Mouse (Mus musculus): ENCODE results near the gene Paics.

The Paics gene

GRCm38 (mm10) chr5:76951106-76952027, at the start of gene Paics, which contains the start of gene Ppat:
Paics (plus strand) TSS chr5:76951307.
Ppat (minus strand) TSS chr5:76951578.
- in situ Hi-C loops (cut with MboI; ENCODE audit: unreplicated experiment in 2 of 2), result loop anchor here (5.0 to 25.0 kb wide), 2 partner anchors 49 to 364 kb away; partner anchors contain the start of gene Cep135 (in 1 of the 2)

- in situ Hi-C loops (cut with MboI; ENCODE audit: unreplicated experiment in 2 of 2), result loop anchor here in 1 of 2 experiments (5.0 to 25.0 kb wide), 2 partner anchors 50 to 715 kb away; partner anchors contain the start of genes Paics, Ppat and Tmem165
These were observed 49.0 kb upstream of the Paics start for GRCm38 (mm10) chr5:76902131-76902530.

- in situ Hi-C loops (cut with MboI; ENCODE audit: unreplicated experiment in 2 of 2), result loop anchor here (5.0 to 25.0 kb wide), 3 partner anchors 42 to 718 kb away; partner anchors contain the start of genes Paics (in 1 of the 2), Ppat (in 1 of the 2) and Tmem165 (in 1 of the 2)
These were observed 46.2 kb upstream of the Paics start for GRCm38 (mm10) chr5:76904713-76905404.

- in situ Hi-C loops (cut with MboI; ENCODE audit: unreplicated experiment in 2 of 2), result loop anchor here (5.0 to 25.0 kb wide), 2 partner anchors 42 to 718 kb away; partner anchors contain the start of gene Tmem165 (in 1 of the 2)
These were observed 45.5 kb upstream of the Paics start, which contains the start of gene Aasdh for GRCm38 (mm10) chr5:76905405-76906154. Aasdh (minus strand) TSS chr5:76905514.

- in situ Hi-C loops (cut with MboI; ENCODE audit: unreplicated experiment in 2 of 2), result loop anchor here (5.0 to 25.0 kb wide), 2 partner anchors 41 to 719 kb away; partner anchors contain the start of gene Tmem165 (in 1 of the 2)
These were observed 45.0 kb upstream of the Paics start for GRCm38 (mm10) chr5:76906155-76906499.

- in situ Hi-C loops (cut with MboI; ENCODE audit: unreplicated experiment in 2 of 2), result loop anchor here in 1 of 2 experiments (25.0 kb wide), 1 partner anchor 724 kb away; the partner anchor contains the start of gene Tmem165
These were observed 40.3 kb upstream of the Paics start for GRCm38 (mm10) chr5:76910807-76911206.

GRCm38 (mm10) chr5:76912522-76912921, 38.6 kb upstream of the Paics start:
- in situ Hi-C loops (cut with MboI; ENCODE audit: unreplicated experiment in 2 of 2), result loop anchor here in 1 of 2 experiments (25.0 kb wide), 1 partner anchor 725 kb away; the partner anchor contains the start of gene Tmem165

- in situ Hi-C loops (cut with MboI; ENCODE audit: unreplicated experiment in 2 of 2), result loop anchor here in 1 of 2 experiments (25.0 kb wide), 1 partner anchor 736 kb away; the partner anchor contains the start of gene Tmem165
These were observed 28.3 kb upstream of the Paics start for GRCm38 (mm10) chr5:76922833-76923232.

GRCm38 (mm10) chr5:76923428-76923827, 27.7 kb upstream of the Paics start:
- in situ Hi-C loops (cut with MboI; ENCODE audit: unreplicated experiment in 2 of 2), result loop anchor here in 1 of 2 experiments (25.0 kb wide), 1 partner anchor 736 kb away; the partner anchor contains the start of gene Tmem165

- in situ Hi-C loops (cut with MboI; ENCODE audit: unreplicated experiment in 2 of 2), result loop anchor here in 1 of 2 experiments (25.0 kb wide), 1 partner anchor 737 kb away; the partner anchor contains the start of gene Tmem165
These were observed 26.8 kb upstream of the Paics start for GRCm38 (mm10) chr5:76924296-76924695.

GRCm38 (mm10) chr5:76928124-76928832, 22.8 kb upstream of the Paics start:
- in situ Hi-C loops (cut with MboI; ENCODE audit: unreplicated experiment in 2 of 2), result no loop called here

GRCm38 (mm10) chr5:76929180-76929877, 21.8 kb upstream of the Paics start:
- in situ Hi-C loops (cut with MboI; ENCODE audit: unreplicated experiment in 2 of 2), result no loop called here

- in situ Hi-C loops (cut with MboI; ENCODE audit: unreplicated experiment in 2 of 2), result no loop called here
These were observed 11.4 kb upstream of the Paics start for GRCm38 (mm10) chr5:76939717-76940116.

- in situ Hi-C loops (cut with MboI; ENCODE audit: unreplicated experiment in 2 of 2), result no loop called here
These were observed 9.1 kb upstream of the Paics start for GRCm38 (mm10) chr5:76941975-76942374.

- in situ Hi-C loops (cut with MboI; ENCODE audit: unreplicated experiment in 2 of 2), result no loop called here
These were observed 8.6 kb upstream of the Paics start for GRCm38 (mm10) chr5:76942505-76942904.

- in situ Hi-C loops (cut with MboI; ENCODE audit: unreplicated experiment in 2 of 2), result loop anchor here in 1 of 2 experiments (5.0 kb wide), 1 partner anchor 38 kb away; the partner anchor contains the start of gene Aasdh
These were observed 6.0 kb upstream of the Paics start for GRCm38 (mm10) chr5:76944965-76945677.

GRCm38 (mm10) chr5:76945678-76946033, 5.5 kb upstream of the Paics start:
- in situ Hi-C loops (cut with MboI; ENCODE audit: unreplicated experiment in 2 of 2), result loop anchor here in 1 of 2 experiments (5.0 kb wide), 1 partner anchor 38 kb away; the partner anchor contains the start of gene Aasdh

- in situ Hi-C loops (cut with MboI; ENCODE audit: unreplicated experiment in 2 of 2), result loop anchor here in 1 of 2 experiments (5.0 kb wide), 1 partner anchor 40 kb away; the partner anchor contains the start of gene Aasdh
These were observed 4.0 kb upstream of the Paics start for GRCm38 (mm10) chr5:76947142-76947541.
